Mouse (Mus musculus) kidney, adult 9 months (tissue): Measurements from ENCODE around the gene Olfr1252.

ENCODE experiments used
- DNase-seq: peaks from one replicate; pipeline ENCODE4 v3.0.0; 2022

Gene Olfr1252

DNA sequence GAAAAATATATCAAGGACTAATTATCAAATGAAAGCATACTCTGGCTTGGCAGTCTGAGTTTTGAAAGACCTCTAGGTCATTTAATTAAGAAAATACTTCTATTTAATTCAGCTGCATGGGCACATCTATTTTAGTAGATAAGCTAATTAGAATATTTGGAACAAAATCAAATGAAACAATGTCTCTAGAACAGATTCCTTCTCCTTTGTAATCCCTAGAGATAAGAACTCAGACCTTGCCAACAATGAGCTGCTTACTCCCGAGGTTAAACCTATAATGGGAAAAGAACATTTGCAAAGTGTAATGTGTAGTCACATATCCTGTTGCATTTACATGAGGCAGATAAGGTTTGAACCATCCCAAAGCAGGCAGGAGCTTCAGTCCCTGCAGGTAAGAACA, at the start of gene Olfr1252:
Olfr1252 (minus strand) TSS at position 101 of the 400 bp plus-strand sequence.
- DNase-seq: no peak

DNA sequence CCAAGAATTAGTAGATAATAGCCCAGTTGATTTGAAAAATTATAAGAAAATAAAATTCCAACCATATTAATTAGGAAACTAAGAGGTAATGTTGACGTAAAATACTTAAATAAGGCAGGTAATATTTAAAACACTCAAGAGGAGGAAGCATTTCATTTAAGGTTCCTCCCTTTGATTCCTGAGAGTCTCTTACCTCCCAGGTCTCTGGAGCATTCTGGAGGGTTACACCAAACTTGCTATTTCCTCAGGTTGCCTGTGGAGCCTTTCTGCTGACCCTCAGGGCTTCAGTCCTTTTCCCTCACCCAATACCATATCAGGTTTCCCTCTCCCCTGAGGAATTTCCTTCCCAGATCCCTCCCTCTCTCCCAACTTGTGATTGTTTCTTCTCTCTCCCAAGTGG, 32.2 kb upstream of the Olfr1252 start, which contains the start of gene Olfr1253:
Olfr1253 (minus strand) TSS at position 101 of the 400 bp plus-strand sequence.
- no peak for DNase-seq

DNA sequence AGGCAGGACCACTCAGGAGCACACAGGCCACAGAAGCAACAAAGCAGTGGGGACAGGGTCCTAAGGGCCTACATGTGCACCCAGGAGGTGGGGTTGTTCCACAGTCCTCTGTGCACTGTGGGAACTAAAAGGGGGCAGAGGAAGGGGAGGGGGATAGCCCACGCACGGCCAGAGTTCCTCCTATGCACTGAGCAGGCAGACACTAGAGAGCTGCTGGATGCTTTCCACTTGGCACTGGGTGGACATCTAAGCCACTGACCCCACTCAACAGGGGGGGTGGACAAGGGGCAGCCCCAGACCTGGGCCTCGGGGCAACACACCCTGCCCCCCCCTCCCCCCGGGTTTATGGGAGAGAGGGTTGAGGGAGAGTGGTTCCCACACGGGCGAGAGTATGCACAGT, 32.8 kb downstream of the Olfr1252 start:
- DNase-seq: no peak

DNA sequence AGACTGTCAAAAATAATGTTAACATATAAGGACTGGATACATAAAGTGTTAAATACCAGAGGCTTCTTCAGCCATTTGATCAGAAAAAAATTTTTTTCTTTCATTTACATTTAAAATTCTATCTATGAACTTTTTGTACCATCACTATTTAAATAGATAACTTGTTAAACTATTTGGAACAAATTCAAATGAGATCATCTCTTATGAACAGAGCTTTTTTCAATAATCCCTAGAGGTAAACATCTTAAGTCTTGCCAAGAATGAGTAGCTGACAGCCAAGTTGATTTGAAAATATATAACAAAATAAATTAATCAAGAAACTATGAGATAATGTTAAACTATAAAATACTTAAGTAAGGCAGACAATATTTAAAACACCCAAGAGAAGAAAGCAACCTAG, 53.0 kb downstream of the Olfr1252 start, which contains the start of gene Olfr1251:
Olfr1251 (minus strand) TSS at position 101 of the 400 bp plus-strand sequence.
- DNase-seq: no peak
